Mouse (Mus musculus) midbrain, embryonic 12.5 days (tissue): ENCODE measurements at regions not wholly inside any gene's neighbourhood (a gene's known extent, or its start where the extent isn't known, plus 50 kb on each side); places are given as distances from the start of the nearest gene placed in this dataset.

Experiments used
- ATAC-seq: fragments of 200-750 bp; cut with Nextera tagmentation; 2 replicates; pipeline ENCODE4 v1.8.0; 2017; ENCODE audit warnings: low read depth, moderate TSS enrichment, moderate library complexity; ENCODE audit not compliant: low FRiP score
- H3K27ac ChIP-seq: fragments of 300-500 bp; sonication (generic); replicated peaks from 2 replicates; pipeline ENCODE4 v1.5.1; 2016; ENCODE audit warnings: mild to moderate bottlenecking
- H3K27me3 ChIP-seq: fragments of 300-500 bp; sonication (generic); 2 replicates; pipeline ENCODE4 v1.6.1; 2016; ENCODE audit warnings: mild to moderate bottlenecking
- H3K36me3 ChIP-seq: fragments of 300-500 bp; sonication (generic); 2 replicates; pipeline ENCODE4 v1.6.1; 2016
- H3K4me1 ChIP-seq: fragments of 300-500 bp; sonication (generic); 2 replicates; pipeline ENCODE4 v1.6.1; 2016
- H3K4me2 ChIP-seq: fragments of 300-500 bp; sonication (generic); replicated peaks from 2 replicates; pipeline ENCODE4 v1.6.1; 2016; ENCODE audit warnings: mild to moderate bottlenecking, moderate library complexity
- H3K4me3 ChIP-seq: fragments of 300-500 bp; sonication (generic); 2 replicates; pipeline ENCODE4 v1.5.1; 2016; ENCODE audit warnings: mild to moderate bottlenecking
- H3K9ac ChIP-seq: fragments of 300-500 bp; sonication (generic); replicated peaks from 2 replicates; pipeline ENCODE4 v1.6.1; 2016; ENCODE audit warnings: mild to moderate bottlenecking, moderate library complexity
- H3K9me3 ChIP-seq: fragments of 300-500 bp; sonication (generic); 2 replicates; pipeline ENCODE4 v1.6.1; 2016; ENCODE audit warnings: mild to moderate bottlenecking
- WGBS: fragments of 180-500 bp; shearing (Covaris S2); methylation state at CpG from one replicate; pipeline ENCODE4 v1.1.7; 2016; 5-methylcytosine and 5-hydroxymethylcytosine counted together

DNA sequence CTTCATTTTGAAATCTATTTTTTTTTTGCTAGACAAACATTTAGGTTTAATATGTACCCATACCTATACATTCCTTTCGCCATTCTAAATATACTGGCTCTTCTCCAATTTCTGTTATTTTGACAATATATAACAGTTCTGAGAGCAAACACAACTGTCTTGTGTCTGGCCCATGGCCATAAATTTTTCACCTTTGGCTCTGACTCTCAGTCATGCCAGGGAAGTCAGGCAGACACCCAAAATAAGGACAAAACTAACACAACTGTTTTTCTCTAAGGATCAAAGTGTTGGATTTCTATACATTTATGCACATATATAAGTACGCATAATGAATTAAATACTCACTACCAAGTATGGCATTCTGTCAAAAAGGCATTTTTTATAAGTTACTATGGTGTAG lies 331.3 kb downstream of the Gja1 start:
- Histone ChIP-seq H3K27ac (no peak overlapping the region), H3K9me3 (no peaks in the 10 kb centered on the region), H3K36me3 (no peaks in the 10 kb centered on the region), H3K4me2 (no peak overlapping the region), H3K9ac (no peak overlapping the region), H3K27me3 (no peaks in the 10 kb centered on the region), H3K4me1 (peaks cover 9% of the 10 kb centered on the region; the same call in 1 of the 2 replicates), H3K4me3 (no peak overlapping the region)
- WGBS = 92% methylated on average over 2 of the region's 2 CpGs
- no peak for ATAC-seq

DNA sequence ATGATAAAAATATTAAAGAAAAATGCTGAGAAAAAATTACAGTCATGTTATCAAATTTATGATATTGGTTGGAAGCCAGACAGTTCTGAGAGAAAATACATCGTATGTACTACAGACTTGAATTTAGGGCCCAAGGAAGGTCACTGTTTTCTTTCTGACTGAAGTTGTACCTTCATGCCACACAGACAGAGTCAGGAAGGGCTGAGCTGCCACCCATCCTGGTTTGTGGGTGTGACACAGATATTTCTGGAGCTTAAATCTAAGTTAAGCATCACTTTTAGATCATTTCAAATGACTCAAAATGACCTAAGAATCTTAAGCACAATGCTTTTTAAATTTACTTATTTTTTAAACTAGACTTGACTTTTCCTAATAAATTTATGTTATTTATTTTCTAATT lies 331.8 kb downstream of the Gja1 start:
- no peak overlapping the region for H3K4me3 ChIP-seq
- ATAC-seq = no peak
- H3K9ac ChIP-seq = no peak overlapping the region
- no peaks in the 10 kb centered on the region for H3K36me3 ChIP-seq
- no peak overlapping the region for H3K4me2 ChIP-seq
- 92% methylated on average over 1 of the region's 1 CpGs for WGBS
- no peaks in the 10 kb centered on the region for H3K9me3 ChIP-seq
- H3K4me1 ChIP-seq = peaks cover 9% of the 10 kb centered on the region; the same call in 1 of the 2 replicates
- no peaks in the 10 kb centered on the region for H3K27me3 ChIP-seq
- no peak overlapping the region for H3K27ac ChIP-seq

DNA sequence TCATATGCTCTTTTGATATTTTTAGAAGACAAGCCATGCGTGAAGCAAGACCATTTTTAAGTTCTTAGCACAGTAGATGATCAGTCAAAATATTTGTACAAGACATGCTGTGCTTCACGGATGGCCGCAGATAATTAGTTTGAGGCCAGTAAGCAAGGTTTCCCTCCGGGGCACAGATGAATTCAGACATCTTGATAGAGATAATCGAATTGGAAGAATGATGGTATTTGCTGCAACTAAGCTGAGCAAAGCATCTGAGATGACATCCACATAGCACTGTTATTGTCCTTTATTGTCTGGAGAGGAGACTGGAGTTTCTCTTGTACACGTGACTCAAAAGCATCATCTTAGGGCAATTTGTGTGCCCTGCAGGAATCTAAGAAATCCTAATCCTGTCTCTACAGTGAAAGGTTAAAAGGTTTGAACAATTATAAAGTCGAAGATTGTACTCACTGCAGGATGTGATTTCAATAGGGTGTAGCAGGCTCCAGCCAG lies 335.5 kb downstream of the Gja1 start:
- Histone ChIP-seq H3K27ac (no peak overlapping the region), H3K4me3 (no peak overlapping the region), H3K9ac (no peak overlapping the region), H3K9me3 (no peaks in the 10 kb centered on the region), H3K27me3 (no peaks in the 10 kb centered on the region), H3K36me3 (no peaks in the 10 kb centered on the region), H3K4me2 (no peak overlapping the region), H3K4me1 (peaks cover 9% of the 10 kb centered on the region; the same call in 1 of the 2 replicates)
- ATAC-seq = no peak
- WGBS = 23% methylated on average over 7 of the region's 7 CpGs

DNA sequence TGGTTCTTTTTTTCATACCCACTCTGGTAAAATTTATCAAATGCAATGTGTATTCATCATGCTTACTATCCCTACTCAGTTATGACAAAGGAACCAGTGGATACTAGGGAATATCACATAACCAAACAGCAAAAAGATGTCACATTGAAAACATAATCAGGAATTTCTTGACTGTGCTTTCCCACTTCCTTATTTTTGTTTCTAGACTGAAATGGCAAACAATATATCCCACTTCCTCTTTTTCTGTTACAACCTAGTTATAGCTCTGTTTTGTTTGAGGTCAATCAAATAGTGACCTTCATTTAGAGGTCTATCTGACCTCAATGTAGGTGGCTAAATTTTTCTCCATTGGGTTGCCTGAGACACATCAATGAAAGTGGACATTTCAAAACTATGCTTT lies 359.9 kb downstream of the Gja1 start:
- ATAC-seq = no peak
- H3K4me2 ChIP-seq = no peak overlapping the region

DNA sequence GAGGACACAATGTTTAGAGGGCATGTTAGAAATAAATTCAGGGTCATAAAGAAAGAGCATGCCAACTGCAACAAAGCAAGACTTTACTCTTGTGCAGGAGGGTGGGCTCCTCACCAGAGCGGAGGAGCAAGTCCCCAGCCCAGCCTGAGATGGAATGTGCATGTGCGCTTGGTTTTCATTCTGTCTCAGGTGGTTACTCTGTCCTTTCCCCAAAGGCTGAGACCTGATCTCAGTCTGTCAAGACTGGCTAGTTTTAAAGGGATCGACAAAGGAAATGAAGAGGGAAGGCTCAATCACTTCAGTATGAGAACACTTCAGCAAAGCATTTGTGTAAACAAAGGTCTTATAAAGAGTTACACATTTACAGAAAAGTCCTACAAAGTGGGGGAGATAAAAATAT lies 362.5 kb downstream of the Gja1 start:
- Histone ChIP-seq H3K9ac (no peak overlapping the region), H3K4me3 (no peak overlapping the region), H3K4me1 (no peaks in the 10 kb centered on the region), H3K4me2 (no peak overlapping the region), H3K36me3 (no peaks in the 10 kb centered on the region), H3K27ac (no peak overlapping the region), H3K27me3 (no peaks in the 10 kb centered on the region), H3K9me3 (no peaks in the 10 kb centered on the region)
- 84% methylated on average over 3 of the region's 3 CpGs for WGBS
- ATAC-seq = no peak

More for the DNA sequence above, 359.9 kb downstream of the Gja1 start:
- H3K9ac ChIP-seq = no peak overlapping the region
- no peak overlapping the region for H3K4me3 ChIP-seq
- H3K4me1 ChIP-seq = no peaks in the 10 kb centered on the region
- H3K36me3 ChIP-seq = no peaks in the 10 kb centered on the region
- H3K9me3 ChIP-seq = no peaks in the 10 kb centered on the region
- no peaks in the 10 kb centered on the region for H3K27me3 ChIP-seq
- H3K27ac ChIP-seq = no peak overlapping the region

DNA sequence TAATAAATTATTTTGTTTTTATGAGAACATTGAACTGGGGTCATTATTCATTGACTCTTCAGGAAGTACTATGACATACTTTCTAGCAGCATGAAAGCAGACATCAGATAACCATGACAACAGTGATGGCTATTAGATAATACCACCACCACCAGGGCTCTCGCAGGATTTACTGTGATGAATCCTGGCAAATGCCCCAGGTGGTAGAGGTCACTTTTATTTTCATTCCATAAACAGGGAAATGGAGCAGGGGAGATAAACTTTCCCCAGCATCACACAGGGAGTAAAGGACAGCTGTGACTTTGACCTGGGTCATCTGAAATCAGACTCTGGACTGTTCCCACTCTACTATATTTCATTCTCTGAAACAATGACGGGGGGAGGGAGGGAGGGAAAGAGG lies 375.0 kb downstream of the Gja1 start:
- Histone ChIP-seq H3K27ac (no peak overlapping the region), H3K9me3 (no peaks in the 10 kb centered on the region), H3K9ac (no peak overlapping the region), H3K4me1 (0 out of 2 replicates have a peak, but pooled peaks cover 2% of the 10 kb centered on the region), H3K4me2 (no peak overlapping the region), H3K36me3 (no peaks in the 10 kb centered on the region), H3K4me3 (no peak overlapping the region), H3K27me3 (no peaks in the 10 kb centered on the region)
- 15% methylated on average over 1 of the region's 2 CpGs for WGBS
- no peak for ATAC-seq

DNA sequence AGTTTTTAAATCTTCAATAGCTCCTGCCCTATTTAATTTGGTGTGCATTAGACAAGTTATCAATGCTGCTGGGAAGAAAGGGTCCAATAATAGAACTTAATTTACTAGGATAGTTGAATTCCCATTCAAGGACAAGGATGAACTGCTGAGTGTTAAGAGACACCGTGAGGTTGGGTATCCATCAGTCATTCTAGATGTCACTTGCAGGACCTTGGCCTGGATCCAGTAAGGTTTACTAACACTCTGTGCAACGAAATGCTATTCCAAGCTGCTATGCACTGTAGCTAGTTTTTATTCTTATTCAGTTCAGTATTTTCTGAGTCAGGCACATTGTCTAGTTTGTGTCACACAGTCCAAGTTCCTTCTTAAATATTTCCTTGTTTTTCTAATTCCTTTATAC lies 376.4 kb downstream of the Gja1 start:
- H3K27me3 ChIP-seq = no peaks in the 10 kb centered on the region
- no peak for ATAC-seq
- H3K36me3 ChIP-seq = no peaks in the 10 kb centered on the region
- H3K4me3 ChIP-seq = no peak overlapping the region
- H3K9me3 ChIP-seq = no peaks in the 10 kb centered on the region
- H3K4me1 ChIP-seq = 0 out of 2 replicates have a peak, but pooled peaks cover 2% of the 10 kb centered on the region
- H3K27ac ChIP-seq = no peak overlapping the region
- 81% methylated on average over 2 of the region's 2 CpGs for WGBS
- no peak overlapping the region for H3K9ac ChIP-seq
- H3K4me2 ChIP-seq = no peak overlapping the region

DNA sequence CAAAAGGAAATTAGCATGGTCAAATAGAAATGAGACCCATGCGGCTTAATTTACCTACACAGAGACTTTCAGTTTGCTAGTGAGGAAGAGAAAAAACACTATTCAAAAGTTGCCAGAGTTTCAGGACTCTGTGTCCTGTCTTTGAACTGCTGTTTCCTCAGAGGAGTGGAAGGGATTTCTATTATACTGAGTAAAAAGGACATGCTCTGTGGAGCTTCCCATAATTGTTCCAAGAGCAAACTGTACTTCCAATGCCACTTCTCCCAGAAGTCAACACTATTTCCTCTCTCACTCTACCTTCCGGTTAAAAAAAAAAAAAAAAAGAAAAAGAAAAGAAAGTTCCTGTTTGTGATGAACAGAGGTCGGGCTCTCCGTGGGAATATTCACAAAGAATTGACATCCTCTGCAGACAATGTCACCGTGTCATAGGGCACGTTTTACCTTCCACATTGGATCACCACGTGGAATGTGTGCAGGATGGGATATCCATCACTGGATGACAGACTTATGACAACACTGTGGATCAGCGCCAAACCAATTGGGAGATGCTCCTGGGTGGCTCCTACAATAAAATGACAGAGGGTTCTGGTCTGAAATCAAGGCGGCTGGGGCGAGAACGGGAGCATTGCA lies 377.5 kb downstream of the Gja1 start:
- no peak for ATAC-seq
- Histone ChIP-seq H3K9ac (no peak overlapping the region), H3K27ac (no peak overlapping the region), H3K27me3 (no peaks in the 10 kb centered on the region), H3K4me2 (no peak overlapping the region), H3K9me3 (no peaks in the 10 kb centered on the region), H3K36me3 (no peaks in the 10 kb centered on the region), H3K4me3 (no peak overlapping the region), H3K4me1 (0 out of 2 replicates have a peak, but pooled peaks cover 2% of the 10 kb centered on the region)
- 84% methylated on average over 11 of the region's 11 CpGs for WGBS

DNA sequence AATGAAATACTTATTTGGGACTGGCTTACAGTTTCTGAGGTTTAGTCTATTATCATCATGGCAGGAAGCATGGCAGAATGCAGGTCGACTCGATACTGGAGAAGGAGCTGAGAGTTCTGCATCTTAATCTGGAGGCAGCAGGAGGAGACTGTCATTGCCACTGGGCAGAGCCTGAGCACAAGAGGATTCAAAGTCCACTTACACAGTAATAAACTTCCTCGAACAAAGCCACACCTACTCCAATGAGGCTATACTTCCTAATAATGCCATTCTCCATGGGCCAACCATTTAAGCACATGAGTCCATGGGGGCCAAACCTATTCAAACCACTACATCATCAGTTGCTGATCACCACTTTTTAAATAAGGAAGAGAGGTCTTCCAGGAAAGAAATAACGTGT lies 393.5 kb downstream of the Gja1 start:
- Histone ChIP-seq H3K27me3 (no peaks in the 10 kb centered on the region), H3K9me3 (no peaks in the 10 kb centered on the region), H3K36me3 (no peaks in the 10 kb centered on the region), H3K4me1 (no peaks in the 10 kb centered on the region), H3K9ac (no peak overlapping the region), H3K27ac (no peak overlapping the region), H3K4me3 (no peak overlapping the region), H3K4me2 (no peak overlapping the region)
- WGBS = 89% methylated on average over 4 of the region's 4 CpGs
- ATAC-seq = no peak

DNA sequence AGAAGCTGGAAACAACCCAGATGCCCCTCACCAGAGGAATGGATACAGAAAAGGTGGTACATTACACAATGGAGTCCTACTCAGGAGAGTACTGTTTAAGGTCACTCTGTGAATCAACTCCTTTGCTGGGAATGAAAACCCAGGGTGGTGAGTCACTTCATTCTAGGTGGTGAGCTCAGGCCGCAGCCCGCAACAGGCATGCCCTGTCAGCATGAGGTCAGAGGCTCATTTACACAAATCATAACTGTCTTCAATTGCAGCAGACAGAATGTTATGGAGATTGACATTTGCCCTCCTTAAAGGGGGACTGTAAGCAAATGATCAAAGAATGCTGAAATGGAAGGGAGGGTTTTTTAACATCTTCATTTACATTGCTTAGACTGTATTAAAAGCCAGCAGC lies 405.1 kb downstream of the Gja1 start:
- 83% methylated on average over 2 of the region's 2 CpGs for WGBS
- Histone ChIP-seq H3K4me2 (no peak overlapping the region), H3K9me3 (no peaks in the 10 kb centered on the region), H3K27me3 (no peaks in the 10 kb centered on the region), H3K4me3 (no peak overlapping the region), H3K27ac (no peak overlapping the region), H3K36me3 (no peaks in the 10 kb centered on the region), H3K9ac (no peak overlapping the region), H3K4me1 (no peaks in the 10 kb centered on the region)
- no peak for ATAC-seq

DNA sequence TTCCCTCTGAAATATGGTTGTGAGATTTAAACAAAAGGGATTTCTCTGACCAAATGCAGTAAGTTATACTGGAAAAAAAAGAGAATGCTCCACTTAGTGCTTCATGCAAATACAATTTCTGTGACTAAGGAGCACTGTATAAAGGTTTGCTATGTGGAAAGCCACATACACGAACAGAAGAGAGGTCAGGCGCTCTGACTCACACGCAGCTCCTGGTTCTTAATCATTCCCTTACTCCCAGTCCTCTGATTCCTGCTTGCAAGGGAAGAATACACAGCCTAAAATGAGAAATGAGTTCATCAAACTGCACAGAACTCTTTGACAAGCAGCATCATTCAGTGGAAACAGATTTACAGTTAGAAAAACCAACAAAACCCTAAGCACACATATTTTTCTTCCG lies 406.8 kb downstream of the Gja1 start:
- ATAC-seq = no peak
- H3K9ac ChIP-seq = no peak overlapping the region
- no peaks in the 10 kb centered on the region for H3K36me3 ChIP-seq
- no peaks in the 10 kb centered on the region for H3K9me3 ChIP-seq
- H3K27me3 ChIP-seq = no peaks in the 10 kb centered on the region
- H3K4me3 ChIP-seq = no peak overlapping the region
- WGBS = 88% methylated on average over 4 of the region's 4 CpGs
- no peak overlapping the region for H3K27ac ChIP-seq
- no peaks in the 10 kb centered on the region for H3K4me1 ChIP-seq
- no peak overlapping the region for H3K4me2 ChIP-seq

DNA sequence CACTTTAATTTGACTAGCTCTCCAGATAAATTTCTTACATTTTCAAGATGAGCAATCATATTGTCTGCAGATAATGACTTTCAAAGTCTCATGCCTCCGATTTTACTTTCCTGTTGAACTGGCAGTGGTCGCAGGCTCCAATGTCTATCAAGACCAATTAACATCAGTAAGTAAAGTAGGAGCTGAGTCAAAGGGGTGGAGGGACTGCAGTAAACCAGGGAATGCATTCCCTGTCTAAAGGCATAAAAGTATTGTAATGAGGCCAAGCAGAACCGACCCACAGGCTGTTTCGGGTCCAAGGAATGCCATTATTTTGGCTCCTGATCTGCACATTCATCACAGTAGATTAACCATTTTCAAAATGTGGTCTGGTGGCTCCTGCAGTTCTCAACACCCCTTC lies 411.0 kb downstream of the Gja1 start:
- no peak overlapping the region for H3K9ac ChIP-seq
- no peak overlapping the region for H3K27ac ChIP-seq
- H3K4me1 ChIP-seq = no peaks in the 10 kb centered on the region
- no peak for ATAC-seq
- no peaks in the 10 kb centered on the region for H3K36me3 ChIP-seq
- H3K4me3 ChIP-seq = no peak overlapping the region
- WGBS = 70% methylated on average over 4 of the region's 4 CpGs
- no peak overlapping the region for H3K4me2 ChIP-seq
- H3K9me3 ChIP-seq = no peaks in the 10 kb centered on the region
- H3K27me3 ChIP-seq = no peaks in the 10 kb centered on the region

DNA sequence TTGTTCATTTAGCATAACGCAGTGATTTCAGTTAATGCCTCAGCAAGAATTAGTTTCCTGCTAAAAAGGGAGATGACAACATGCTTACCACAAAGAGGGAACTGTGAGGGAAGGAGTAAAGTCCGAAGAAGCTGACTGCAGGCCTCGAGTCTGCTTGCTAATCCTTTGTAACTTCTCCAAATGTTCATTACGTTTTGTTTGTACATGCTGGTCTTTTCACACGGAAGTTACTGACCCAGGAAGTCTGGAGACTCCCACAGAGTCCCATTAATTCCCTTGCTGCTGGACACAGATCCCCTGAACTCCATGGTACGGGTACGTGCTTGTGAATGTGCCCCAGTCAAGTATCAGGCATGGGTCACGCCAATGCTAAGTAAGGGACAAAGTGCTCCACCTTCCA lies 415.9 kb downstream of the Gja1 start:
- H3K9me3 ChIP-seq = no peaks in the 10 kb centered on the region
- no peak overlapping the region for H3K4me3 ChIP-seq
- H3K4me1 ChIP-seq = 0 out of 2 replicates have a peak, but pooled peaks cover 6% of the 10 kb centered on the region
- no peaks in the 10 kb centered on the region for H3K27me3 ChIP-seq
- no peak for ATAC-seq
- H3K4me2 ChIP-seq = no peak overlapping the region
- no peak overlapping the region for H3K27ac ChIP-seq
- H3K9ac ChIP-seq = no peak overlapping the region
- no peaks in the 10 kb centered on the region for H3K36me3 ChIP-seq
- 20% methylated on average over 8 of the region's 8 CpGs for WGBS
